ENCODE assay signal across 13 mouse cellular contexts in genomic region chr4:155083553-155083952, GRCm38 (mm10). TPM values are rescaled to one million over a fixed set of nuclear protein-coding genes. Genes with fewer than 3 reads are reported as not detected.
DNase-seq lines count a peak whose midpoint lies in the region; ATAC-seq lines count a peak whose summit lies in the region.
"Had no signal": no experiment of that assay in that cellular context is flagged by ENCODE, and none has a peak within 500 bp of the region (broad histone marks: within the 10 kb centered on the region; RNA-seq: fewer than 3 reads in every experiment).

No protein-coding gene starts in this region.

- H3K4me1 ChIP-seq in heart, embryonic 13.5 days = peaks cover 41% of the 10 kb centered on the region
- H3K4me1 ChIP-seq in midbrain, embryonic 13.5 days (replicated peaks) = peaks cover 35% of the 10 kb centered on the region
- H3K4me1 ChIP-seq in midbrain, embryonic 11.5 days (ENCODE audit: control insufficient read depth, insufficient read depth, low read length) = peaks cover 17% of the 10 kb centered on the region
- peaks cover 27% of the 10 kb centered on the region for H3K4me1 ChIP-seq in stomach, embryonic 16.5 days (ENCODE audit: control insufficient read depth, insufficient read depth, low read length)
- peaks cover 37% of the 10 kb centered on the region for H3K4me1 ChIP-seq in hindbrain, embryonic 10.5 days (replicated peaks)

- no peak overlapping the region for H3K27ac ChIP-seq in heart, embryonic 13.5 days (replicated peaks)
- H3K27ac ChIP-seq in midbrain, embryonic 13.5 days = no peak overlapping the region
- H3K27ac ChIP-seq in midbrain, embryonic 11.5 days (ENCODE audit: low read depth, low read length) = no peak overlapping the region
- no peak overlapping the region for H3K27ac ChIP-seq in stomach, embryonic 16.5 days (ENCODE audit: low read length)
- H3K27ac ChIP-seq in hindbrain, embryonic 10.5 days = no peak overlapping the region

- no peak overlapping the region for H3K4me3 ChIP-seq in heart, embryonic 13.5 days
- no peak overlapping the region for H3K4me3 ChIP-seq in midbrain, embryonic 13.5 days (replicated peaks)
- H3K4me3 ChIP-seq in midbrain, embryonic 11.5 days (ENCODE audit: low read depth, low read length) = no peak overlapping the region
- no peak overlapping the region for H3K4me3 ChIP-seq in stomach, embryonic 16.5 days (replicated peaks; ENCODE audit: low read length)
- H3K4me3 ChIP-seq in hindbrain, embryonic 10.5 days = no peak overlapping the region

- WGBS in heart, embryonic 13.5 days = 94% methylated on average over 4 of the region's 4 CpGs
- WGBS in midbrain, embryonic 13.5 days = 94% methylated on average over 4 of the region's 4 CpGs
- WGBS in midbrain, embryonic 11.5 days = 94% methylated on average over 4 of the region's 4 CpGs
- 82% methylated on average over 4 of the region's 4 CpGs for WGBS in stomach, embryonic 16.5 days
- 91% methylated on average over 4 of the region's 4 CpGs for WGBS in hindbrain, embryonic 10.5 days

- ATAC-seq in heart, embryonic 13.5 days (ENCODE audit: extremely low read depth, insufficient number of reproducible peaks, low FRiP score, low TSS enrichment) = no peak
- ATAC-seq in midbrain, embryonic 13.5 days = no peak
- no peak for ATAC-seq in midbrain, embryonic 11.5 days (ENCODE audit: low FRiP score)
- no peak for ATAC-seq in stomach, embryonic 16.5 days (ENCODE audit: insufficient read depth, low FRiP score)
- ATAC-seq: hindbrain, embryonic 16.5 days had no signal

- H3K9ac ChIP-seq in heart, embryonic 13.5 days = peak overlapping the region; percentile 64
- 0 out of 2 replicates have a peak overlapping the region, but pooled peaks have one; percentile 16 for H3K9ac ChIP-seq in midbrain, embryonic 13.5 days (replicated peaks)
- H3K9ac ChIP-seq in midbrain, embryonic 11.5 days (ENCODE audit: low read length) = no peak overlapping the region
- H3K9ac ChIP-seq in stomach, embryonic 16.5 days (ENCODE audit: low read length) = peak overlapping the region; percentile 13; the same call in 1 of the 2 replicates
- H3K9ac ChIP-seq: lung, embryonic 14.5 days had no signal

- intact Hi-C loops in gastrocnemius, postnatal 14 days (cut with DNase I; ENCODE audit: low total_unique reads) = no loop called here

- no peak for DNase-seq in heart, adult 18-20 months
- no peak for DNase-seq in midbrain, embryonic 11.5 days (ENCODE audit: low spot score, missing footprints)
- peak; percentile 40 to 60 for DNase-seq in kidney, postnatal 25 days
- DNase-seq in hindbrain, embryonic 10.5 days (ENCODE audit: low spot score) = no peak
- DNase-seq in gastrocnemius, postnatal 14 days = no peak
- DNase-seq: adrenal gland, postnatal 25 days; B cell, adult 2 months; lung, embryonic 14.5 days; thymus, adult 2 months had no signal

- H3K36me3 ChIP-seq in heart, embryonic 13.5 days = peaks cover 47% of the 10 kb centered on the region
- peaks cover 42% of the 10 kb centered on the region for H3K36me3 ChIP-seq in midbrain, embryonic 13.5 days
- peaks cover 11% of the 10 kb centered on the region for H3K36me3 ChIP-seq in midbrain, embryonic 11.5 days (ENCODE audit: control insufficient read depth, insufficient read depth, low read length)
- peaks cover 19% of the 10 kb centered on the region for H3K36me3 ChIP-seq in stomach, embryonic 16.5 days (ENCODE audit: control insufficient read depth, insufficient read depth, low read length)
- H3K36me3 ChIP-seq in hindbrain, embryonic 10.5 days = peaks cover 53% of the 10 kb centered on the region

- H3K4me2 ChIP-seq in heart, embryonic 13.5 days = no peak overlapping the region
- H3K4me2 ChIP-seq in midbrain, embryonic 13.5 days (replicated peaks) = no peak overlapping the region
- H3K4me2 ChIP-seq in midbrain, embryonic 11.5 days = no peak overlapping the region
- no peak overlapping the region for H3K4me2 ChIP-seq in stomach, embryonic 16.5 days (ENCODE audit: low read depth, low read length)
- H3K4me2 ChIP-seq: lung, embryonic 14.5 days had no signal

- no peaks in the 10 kb centered on the region for H3K9me3 ChIP-seq in heart, embryonic 13.5 days
- no peaks in the 10 kb centered on the region for H3K9me3 ChIP-seq in midbrain, embryonic 13.5 days
- no peaks in the 10 kb centered on the region for H3K9me3 ChIP-seq in midbrain, embryonic 11.5 days (ENCODE audit: control insufficient read depth, low read length)
- H3K9me3 ChIP-seq in stomach, embryonic 16.5 days (replicated peaks; ENCODE audit: control insufficient read depth, low read length) = no peaks in the 10 kb centered on the region
- H3K9me3 ChIP-seq in hindbrain, embryonic 10.5 days = no peaks in the 10 kb centered on the region

- H3K27me3 ChIP-seq in heart, embryonic 13.5 days (replicated peaks) = no peaks in the 10 kb centered on the region
- H3K27me3 ChIP-seq in midbrain, embryonic 13.5 days = no peaks in the 10 kb centered on the region
- H3K27me3 ChIP-seq in midbrain, embryonic 11.5 days (ENCODE audit: control insufficient read depth, insufficient read depth, low read length) = no peaks in the 10 kb centered on the region
- H3K27me3 ChIP-seq in stomach, embryonic 16.5 days (ENCODE audit: control insufficient read depth, insufficient read depth, low read length) = no peaks in the 10 kb centered on the region
- H3K27me3 ChIP-seq in hindbrain, embryonic 10.5 days (ENCODE audit: insufficient read depth, poor library complexity, severe bottlenecking) = no peaks in the 10 kb centered on the region

RNA-seq across cellular contexts. Expression of gene Rer1, which starts 2.6 kb away (rescaled TPM):
- 114 and 126 TPM in 2 replicates for polyA plus RNA-seq in heart, embryonic 13.5 days (2015; fragmentation: Nextera tagmentation; extraction: Ambion mirVana)
- total RNA-seq in heart, adult 18-20 months (2021) = 10 to 100 TPM; 72.0 to 75.8 TPM
- 121 and 124 TPM in 2 replicates for polyA plus RNA-seq in midbrain, embryonic 13.5 days (2015; fragmentation: Nextera tagmentation; extraction: Ambion mirVana)
- 152 and 162 TPM in 2 replicates for polyA plus RNA-seq in midbrain, embryonic 11.5 days (2014; fragmentation: Nextera tagmentation; extraction: Ambion mirVana)
- 171 and 183 TPM in 2 replicates for polyA plus RNA-seq in stomach, embryonic 16.5 days (2015; fragmentation: Nextera tagmentation; extraction: Ambion mirVana)
- 138 and 144 TPM in 2 replicates for polyA plus RNA-seq in hindbrain, embryonic 10.5 days (2016; fragmentation: Nextera tagmentation; extraction: Ambion mirVana)
- 10 to 100 TPM; 48.1 to 48.8 TPM for total RNA-seq in gastrocnemius, postnatal 14 days (2021)

RNA-seq across cellular contexts. Expression of gene Morn1, which starts 2.8 kb away (rescaled TPM):
- 2.1 and 2.3 TPM in 2 replicates for polyA plus RNA-seq in heart, embryonic 13.5 days (2015; fragmentation: Nextera tagmentation; extraction: Ambion mirVana)
- total RNA-seq in heart, adult 18-20 months (2021) = 1 to 10 TPM; 1.0 to 2.3 TPM
- 6.0 and 8.9 TPM in 2 replicates for polyA plus RNA-seq in midbrain, embryonic 13.5 days (2015; fragmentation: Nextera tagmentation; extraction: Ambion mirVana)
- polyA plus RNA-seq in midbrain, embryonic 11.5 days (2014; fragmentation: Nextera tagmentation; extraction: Ambion mirVana) = 4.1 and 5.1 TPM in 2 replicates
- polyA plus RNA-seq in stomach, embryonic 16.5 days (2015; fragmentation: Nextera tagmentation; extraction: Ambion mirVana) = 4.8 and 6.1 TPM in 2 replicates
- polyA plus RNA-seq in hindbrain, embryonic 10.5 days (2016; fragmentation: Nextera tagmentation; extraction: Ambion mirVana) = 4.4 and 6.0 TPM in 2 replicates
- 1 to 10 TPM; 2.3 to 2.9 TPM for total RNA-seq in gastrocnemius, postnatal 14 days (2021)

RNA-seq across cellular contexts. Expression of gene Pex10, which starts 16.7 kb away (rescaled TPM):
- 16.6 and 16.8 TPM in 2 replicates for polyA plus RNA-seq in heart, embryonic 13.5 days (2015; fragmentation: Nextera tagmentation; extraction: Ambion mirVana)
- 10 to 100 TPM; 20.7 to 22.0 TPM for total RNA-seq in heart, adult 18-20 months (2021)
- 19.6 and 21.8 TPM in 2 replicates for polyA plus RNA-seq in midbrain, embryonic 13.5 days (2015; fragmentation: Nextera tagmentation; extraction: Ambion mirVana)
- 8.2 and 9.7 TPM in 2 replicates for polyA plus RNA-seq in midbrain, embryonic 11.5 days (2014; fragmentation: Nextera tagmentation; extraction: Ambion mirVana)
- polyA plus RNA-seq in stomach, embryonic 16.5 days (2015; fragmentation: Nextera tagmentation; extraction: Ambion mirVana) = 19.9 and 20.1 TPM in 2 replicates
- 19.9 and 21.4 TPM in 2 replicates for polyA plus RNA-seq in hindbrain, embryonic 10.5 days (2016; fragmentation: Nextera tagmentation; extraction: Ambion mirVana)
- total RNA-seq in gastrocnemius, postnatal 14 days (2021) = 10 to 100 TPM; 10.7 to 11.3 TPM

RNA-seq across cellular contexts. Expression of gene Plch2, which starts 27.0 kb away (rescaled TPM):
- polyA plus RNA-seq in heart, embryonic 13.5 days (2015; fragmentation: Nextera tagmentation; extraction: Ambion mirVana) = 0.51 and 0.53 TPM in 2 replicates
- under 1 TPM in 1 of 2 experiments, not detected in 1; 0.28 TPM for total RNA-seq in heart, adult 18-20 months (2021)
- 7.7 and 9.0 TPM in 2 replicates for polyA plus RNA-seq in midbrain, embryonic 13.5 days (2015; fragmentation: Nextera tagmentation; extraction: Ambion mirVana)
- 0.81 and 0.85 TPM in 2 replicates for polyA plus RNA-seq in midbrain, embryonic 11.5 days (2014; fragmentation: Nextera tagmentation; extraction: Ambion mirVana)
- polyA plus RNA-seq in stomach, embryonic 16.5 days (2015; fragmentation: Nextera tagmentation; extraction: Ambion mirVana) = 27.4 and 30.4 TPM in 2 replicates
- polyA plus RNA-seq in hindbrain, embryonic 10.5 days (2016; fragmentation: Nextera tagmentation; extraction: Ambion mirVana) = 2.1 and 2.6 TPM in 2 replicates
- under 1 TPM in 1 of 2 experiments, not detected in 1; 0.04 TPM for total RNA-seq in gastrocnemius, postnatal 14 days (2021)

Comparison
In these comparisons a context has a peak if more than half of its experiments do, and no peak if none do; other contexts are left out.
1. DNase-seq: peak in kidney, postnatal 25 days (2 of 2); none in heart, adult 18-20 months (0 of 2), midbrain, embryonic 11.5 days (single experiment), hindbrain, embryonic 10.5 days (single experiment) and gastrocnemius, postnatal 14 days (single experiment).